Mouse (Mus musculus): Measurements from ENCODE around the gene Pgap1. TPM values are rescaled to one million over a fixed set of nuclear protein-coding genes. Genes with fewer than 3 reads are reported as not detected.

Pgap1 gene
- polyA plus RNA-seq, 1 experiment, result 1.1 TPM

- Histone ChIP-seq H3K27me3 (ENCODE audit: control insufficient read depth, insufficient read depth, low read length) (no peaks in the 10 kb centered on the region), H3K4me1 (replicated peaks; ENCODE audit: control insufficient read depth, insufficient read depth, low read length) (no peaks in the 10 kb centered on the region), H3K36me3 (ENCODE audit: control insufficient read depth, insufficient read depth, low read length) (no peaks in the 10 kb centered on the region), H3K27ac (ENCODE audit: control insufficient read depth, insufficient read depth, low read length) (no peak overlapping the region), H3K4me3 (ENCODE audit: control insufficient read depth, insufficient read depth, low read length) (no peak overlapping the region)
- DNase-seq, result no peak
- 69% methylated on average over 6 of the region's 6 CpGs for WGBS
- TF ChIP-seq CTCF (IDR thresholded peaks at IDR 0.05; ENCODE audit: borderline replicate concordance, control insufficient read depth, extremely low read depth, insufficient read depth, low read length, poor library complexity), result no peak
- no peak for TF ChIP-seq POLR2A (IDR thresholded peaks at IDR 0.05; ENCODE audit: control insufficient read depth, extremely low read depth, insufficient read depth, low read length, poor library complexity)
Measured at GRCm38 (mm10) chr1:54563923-54564322, 6.4 kb upstream of the Pgap1 start.

GRCm38 (mm10) chr1:54556586-54557221 lies 780 bp downstream of the Pgap1 start:
- DNase-seq, result no peak
- no peaks in the 10 kb centered on the region for H3K27me3 ChIP-seq (ENCODE audit: control insufficient read depth, insufficient read depth, low read length)
- 17% methylated on average over 18 of the region's 18 CpGs for WGBS
- no peak overlapping the region for H3K27ac ChIP-seq (ENCODE audit: control insufficient read depth, insufficient read depth, low read length)
- no peaks in the 10 kb centered on the region for H3K36me3 ChIP-seq (ENCODE audit: control insufficient read depth, insufficient read depth, low read length)
- peak overlapping the region; percentile 61 for H3K4me3 ChIP-seq (ENCODE audit: control insufficient read depth, insufficient read depth, low read length)
- H3K4me1 ChIP-seq (replicated peaks; ENCODE audit: control insufficient read depth, insufficient read depth, low read length), result peaks cover 6% of the 10 kb centered on the region; the same call in 1 of the 2 replicates
- TF ChIP-seq CTCF (IDR thresholded peaks at IDR 0.05; ENCODE audit: borderline replicate concordance, control insufficient read depth, extremely low read depth, insufficient read depth, low read length, poor library complexity), result no peak
- no peak for TF ChIP-seq POLR2A (IDR thresholded peaks at IDR 0.05; ENCODE audit: control insufficient read depth, extremely low read depth, insufficient read depth, low read length, poor library complexity)

- no peak for TF ChIP-seq POLR2A (IDR thresholded peaks at IDR 0.05; ENCODE audit: control insufficient read depth, extremely low read depth, insufficient read depth, low read length, poor library complexity)
- TF ChIP-seq CTCF (IDR thresholded peaks at IDR 0.05; ENCODE audit: borderline replicate concordance, control insufficient read depth, extremely low read depth, insufficient read depth, low read length, poor library complexity), result no peak
Measured at GRCm38 (mm10) chr1:54555364-54556140, 1.9 kb downstream of the Pgap1 start.

DNA sequence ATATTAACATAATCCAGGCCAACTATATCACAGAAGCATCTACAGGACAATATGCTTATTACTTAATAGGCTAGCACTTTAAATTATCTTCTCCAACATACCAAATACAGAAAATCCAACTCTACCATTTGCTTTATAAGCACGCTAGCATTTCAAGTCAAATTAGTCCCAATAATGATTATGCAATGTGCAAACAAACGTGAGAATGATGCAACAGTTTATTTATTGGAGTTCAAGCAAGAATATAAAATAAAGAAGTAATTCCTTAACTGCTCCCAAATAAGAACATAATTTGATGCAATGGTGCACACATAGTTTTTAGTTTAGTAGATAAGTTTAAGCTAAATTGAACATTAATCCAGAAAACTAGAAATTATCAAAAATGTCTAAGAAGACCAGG lies 4.9 kb downstream of the Pgap1 start:
- DNase-seq, result no peak
- H3K4me3 ChIP-seq (ENCODE audit: control insufficient read depth, insufficient read depth, low read length), result no peak overlapping the region
- peaks cover 6% of the 10 kb centered on the region; the same call in 1 of the 2 replicates for H3K4me1 ChIP-seq (replicated peaks; ENCODE audit: control insufficient read depth, insufficient read depth, low read length)
- no peaks in the 10 kb centered on the region for H3K36me3 ChIP-seq (ENCODE audit: control insufficient read depth, insufficient read depth, low read length)
- WGBS, result 95% methylated on average over 2 of the region's 2 CpGs
- no peak for TF ChIP-seq CTCF (IDR thresholded peaks at IDR 0.05; ENCODE audit: borderline replicate concordance, control insufficient read depth, extremely low read depth, insufficient read depth, low read length, poor library complexity)
- TF ChIP-seq POLR2A (IDR thresholded peaks at IDR 0.05; ENCODE audit: control insufficient read depth, extremely low read depth, insufficient read depth, low read length, poor library complexity), result no peak
- H3K27me3 ChIP-seq (ENCODE audit: control insufficient read depth, insufficient read depth, low read length), result no peaks in the 10 kb centered on the region
- H3K27ac ChIP-seq (ENCODE audit: control insufficient read depth, insufficient read depth, low read length), result no peak overlapping the region

More at GRCm38 (mm10) chr1:54555364-54556140, 1.9 kb downstream of the Pgap1 start:
- WGBS, result 90% methylated on average over 4 of the region's 4 CpGs
- H3K4me1 ChIP-seq (replicated peaks; ENCODE audit: control insufficient read depth, insufficient read depth, low read length), result peaks cover 6% of the 10 kb centered on the region; the same call in 1 of the 2 replicates
- no peak overlapping the region for H3K27ac ChIP-seq (ENCODE audit: control insufficient read depth, insufficient read depth, low read length)
- no peaks in the 10 kb centered on the region for H3K36me3 ChIP-seq (ENCODE audit: control insufficient read depth, insufficient read depth, low read length)
- H3K27me3 ChIP-seq (ENCODE audit: control insufficient read depth, insufficient read depth, low read length), result no peaks in the 10 kb centered on the region
- DNase-seq, result no peak
- H3K4me3 ChIP-seq (ENCODE audit: control insufficient read depth, insufficient read depth, low read length), result no peak overlapping the region

DNA sequence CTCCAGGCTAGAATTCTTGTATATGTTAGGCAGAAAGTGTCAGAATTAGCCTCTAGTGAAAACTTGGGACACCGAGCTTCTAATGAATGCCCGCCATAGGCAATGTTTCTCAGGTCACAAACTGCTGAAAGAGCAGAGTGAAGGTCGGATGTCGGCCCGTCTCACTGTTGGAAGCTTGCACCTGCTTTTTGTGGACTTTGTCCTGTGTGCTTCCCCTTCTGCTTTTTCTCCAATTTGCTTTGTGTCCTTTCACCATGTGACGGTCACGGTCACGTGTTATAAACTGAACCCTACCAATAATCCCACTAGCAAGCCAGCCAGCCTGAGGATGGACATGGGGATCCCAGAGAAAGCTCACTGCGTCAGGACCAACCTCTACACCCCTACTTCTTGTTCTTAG lies 12.3 kb downstream of the Pgap1 start:
- H3K27ac ChIP-seq (ENCODE audit: control insufficient read depth, insufficient read depth, low read length), result no peak overlapping the region
- TF ChIP-seq POLR2A (IDR thresholded peaks at IDR 0.05; ENCODE audit: control insufficient read depth, extremely low read depth, insufficient read depth, low read length, poor library complexity) (no peak), CTCF (IDR thresholded peaks at IDR 0.05; ENCODE audit: borderline replicate concordance, control insufficient read depth, extremely low read depth, insufficient read depth, low read length, poor library complexity) (no peak)
- WGBS, result 97% methylated on average over 9 of the region's 9 CpGs

DNA sequence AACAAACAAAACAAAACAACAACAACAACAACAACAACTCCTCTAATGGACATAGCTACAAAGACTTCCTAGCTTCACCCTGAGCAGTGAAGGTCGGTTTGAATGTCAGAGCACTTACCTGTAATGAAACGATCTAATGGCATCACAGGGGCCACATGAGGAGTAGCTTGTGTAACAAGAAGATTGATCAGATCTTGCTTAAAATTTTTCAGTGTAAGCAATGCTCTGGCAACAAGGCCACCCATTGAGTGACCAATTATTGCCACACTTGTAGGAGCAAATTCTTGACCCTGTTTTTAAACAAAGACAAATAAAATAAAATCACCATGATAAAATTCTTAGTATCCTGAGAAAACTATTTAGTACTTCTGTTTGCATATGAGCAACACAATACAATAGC lies 14.6 kb downstream of the Pgap1 start:
- TF ChIP-seq POLR2A (IDR thresholded peaks at IDR 0.05; ENCODE audit: control insufficient read depth, extremely low read depth, insufficient read depth, low read length, poor library complexity) (no peak), CTCF (IDR thresholded peaks at IDR 0.05; ENCODE audit: borderline replicate concordance, control insufficient read depth, extremely low read depth, insufficient read depth, low read length, poor library complexity) (no peak)
- Histone ChIP-seq H3K36me3 (ENCODE audit: control insufficient read depth, insufficient read depth, low read length) (no peaks in the 10 kb centered on the region), H3K4me1 (replicated peaks; ENCODE audit: control insufficient read depth, insufficient read depth, low read length) (no peaks in the 10 kb centered on the region), H3K27ac (ENCODE audit: control insufficient read depth, insufficient read depth, low read length) (no peak overlapping the region), H3K27me3 (ENCODE audit: control insufficient read depth, insufficient read depth, low read length) (no peaks in the 10 kb centered on the region), H3K4me3 (ENCODE audit: control insufficient read depth, insufficient read depth, low read length) (no peak overlapping the region)
- no peak for DNase-seq
- 94% methylated on average over 2 of the region's 2 CpGs for WGBS

More for the DNA sequence above, 12.3 kb downstream of the Pgap1 start:
- H3K4me3 ChIP-seq (ENCODE audit: control insufficient read depth, insufficient read depth, low read length), result no peak overlapping the region
- no peaks in the 10 kb centered on the region for H3K36me3 ChIP-seq (ENCODE audit: control insufficient read depth, insufficient read depth, low read length)
- no peak for DNase-seq
- H3K27me3 ChIP-seq (ENCODE audit: control insufficient read depth, insufficient read depth, low read length), result no peaks in the 10 kb centered on the region
- no peaks in the 10 kb centered on the region for H3K4me1 ChIP-seq (replicated peaks; ENCODE audit: control insufficient read depth, insufficient read depth, low read length)

Data from thymus, adult 2 months (tissue).